Mouse (Mus musculus) lung, postnatal 0 days (tissue): ENCODE results near the gene C1rl. TPM values are rescaled to one million over a fixed set of nuclear protein-coding genes. Genes with fewer than 3 reads are reported as not detected.
A peak's percentile ranks its signal among the peaks of the same experiment; 100 is the strongest.

Experiments used
- ATAC-seq: fragments of 200-750 bp; cut with Nextera tagmentation; 2 replicates; pipeline ENCODE4 v1.8.0; 2017; ENCODE audit warnings: moderate library complexity
- DNase-seq: peaks from one replicate; pipeline ENCODE4 v3.0.0-alpha.2; 2016; ENCODE audit warnings: low spot score
- H3K27ac ChIP-seq: fragments of 300-500 bp; sonication (generic); 2 replicates; pipeline ENCODE4 v1.5.1; 2014; ENCODE audit warnings: antibody characterized with exemption, mild to moderate bottlenecking, low read length, mixed read lengths
- H3K27me3 ChIP-seq: fragments of 300-500 bp; sonication (generic); replicated peaks from 2 replicates; pipeline ENCODE4 v1.6.1; 2014; ENCODE audit warnings: low read length, mixed read lengths; ENCODE audit not compliant: insufficient read depth
- H3K36me3 ChIP-seq: fragments of 300-500 bp; sonication (generic); 2 replicates; pipeline ENCODE4 v1.6.1; 2014; ENCODE audit warnings: low read length, mixed read lengths; ENCODE audit not compliant: insufficient read depth
- H3K4me1 ChIP-seq: fragments of 300-500 bp; sonication (generic); 2 replicates; pipeline ENCODE4 v1.6.1; 2014; ENCODE audit warnings: antibody characterized with exemption, low read depth, low read length, mixed read lengths; ENCODE audit not compliant: insufficient read depth
- H3K4me2 ChIP-seq: fragments of 300-500 bp; sonication (generic); replicated peaks from 2 replicates; pipeline ENCODE4 v1.6.1; 2014; ENCODE audit warnings: low read depth, mild to moderate bottlenecking, low read length, moderate library complexity, mixed read lengths
- H3K4me3 ChIP-seq: fragments of 300-500 bp; sonication (generic); 2 replicates; pipeline ENCODE4 v1.5.1; 2014; ENCODE audit warnings: low read depth, low read length
- H3K9ac ChIP-seq: fragments of 300-500 bp; sonication (generic); replicated peaks from 2 replicates; pipeline ENCODE4 v1.6.1; 2014; ENCODE audit warnings: low read depth, mild to moderate bottlenecking
- H3K9me3 ChIP-seq: fragments of 300-500 bp; sonication (generic); 2 replicates; pipeline ENCODE4 v1.6.1; 2016; ENCODE audit warnings: low read length, mixed read lengths
- CTCF ChIP-seq: IDR thresholded peaks from 2 replicates; pipeline ENCODE4 v1.5.1; 2016; ENCODE audit warnings: antibody characterized with exemption, mild to moderate bottlenecking
- EP300 ChIP-seq: IDR thresholded peaks from 2 replicates; pipeline ENCODE4 v1.6.1; 2016; ENCODE audit warnings: antibody characterized with exemption, mild to moderate bottlenecking, control low read depth
- WGBS: fragments of 180-500 bp; shearing (Covaris S2); extraction: QIAGEN DNeasy Blood & Tissue Kit; methylation state at CpG from one replicate; pipeline ENCODE4 v1.1.7; 2014; 5-methylcytosine and 5-hydroxymethylcytosine counted together
- polyA plus RNA-seq: library from polyadenylated mRNA; unstranded; fragments of >200 nt; fragmentation: Nextera tagmentation; extraction: Ambion mirVana; gene quantifications from 2 replicates; pipeline ENCODE4 v1.2.1, GENCODE M21; 2015

Gene C1rl
- 1.5 and 2.2 TPM in 2 replicates for polyA plus RNA-seq

GRCm38 (mm10) chr6:124492842-124493561 is at the start of gene C1rl:
Gene C1rl, plus strand, starts transcription at chr6:124493113.
- H3K9ac ChIP-seq: no peak within 1 kb of the TSS
- H3K4me3 ChIP-seq: no peak within 1 kb of the TSS
- H3K4me1 ChIP-seq: no peaks in the 10 kb centered on the region
- peak within 1 kb of the TSS; percentile 38 for H3K27ac ChIP-seq
- TF ChIP-seq EP300: no peak
- peak; percentile 80 for TF ChIP-seq CTCF
- no peak within 1 kb of the TSS for H3K4me2 ChIP-seq
- H3K36me3 ChIP-seq: no peaks in the 10 kb centered on the region
- no peaks in the 10 kb centered on the region for H3K27me3 ChIP-seq
- H3K9me3 ChIP-seq: no peaks in the 10 kb centered on the region
- 25% methylated on average over 2 of the region's 4 CpGs for WGBS
- DNase-seq (peak; percentile 94), ATAC-seq (peak; percentile 96)

- no peak overlapping the region for H3K27ac ChIP-seq
- 79% methylated on average over 2 of the region's 2 CpGs for WGBS
- H3K9me3 ChIP-seq: no peaks in the 10 kb centered on the region
- H3K4me2 ChIP-seq: no peak overlapping the region
- no peak overlapping the region for H3K4me3 ChIP-seq
- ATAC-seq (no peak), DNase-seq (no peak)
- no peak for TF ChIP-seq EP300
- TF ChIP-seq CTCF: no peak
- no peak overlapping the region for H3K9ac ChIP-seq
- H3K4me1 ChIP-seq: no peaks in the 10 kb centered on the region
- H3K36me3 ChIP-seq: no peaks in the 10 kb centered on the region
- no peaks in the 10 kb centered on the region for H3K27me3 ChIP-seq
Measured at GRCm38 (mm10) chr6:124443338-124443737, 49.6 kb upstream of the C1rl start.

- no peak for TF ChIP-seq EP300
- no peak for TF ChIP-seq CTCF
- no peaks in the 10 kb centered on the region for H3K27me3 ChIP-seq
- H3K4me3 ChIP-seq: no peak overlapping the region
- no peak overlapping the region for H3K9ac ChIP-seq
- no peaks in the 10 kb centered on the region for H3K36me3 ChIP-seq
- WGBS: 91% methylated on average over 2 of the region's 2 CpGs
- H3K27ac ChIP-seq: no peak overlapping the region
- no peaks in the 10 kb centered on the region for H3K4me1 ChIP-seq
- no peak overlapping the region for H3K4me2 ChIP-seq
- ATAC-seq (no peak), DNase-seq (no peak)
- H3K9me3 ChIP-seq: no peaks in the 10 kb centered on the region
Measured at GRCm38 (mm10) chr6:124446024-124446423, 46.9 kb upstream of the C1rl start.

- 94% methylated on average over 9 of the region's 9 CpGs for whole genome bisulfite sequencing
- Histone ChIP-seq H3K9me3 (no peaks in the 10 kb centered on the region), H3K27ac (no peak overlapping the region), H3K4me1 (no peaks in the 10 kb centered on the region), H3K36me3 (no peaks in the 10 kb centered on the region), H3K4me2 (no peak overlapping the region), H3K27me3 (no peaks in the 10 kb centered on the region), H3K4me3 (no peak overlapping the region), H3K9ac (no peak overlapping the region)
- ATAC-seq (no peak), DNase-seq (no peak)
- TF ChIP-seq CTCF (no peak), EP300 (no peak)
Measured at GRCm38 (mm10) chr6:124446459-124446858, 46.5 kb upstream of the C1rl start.

GRCm38 (mm10) chr6:124447356-124447755 is 45.6 kb upstream of the C1rl start:
- no peaks in the 10 kb centered on the region for H3K27me3 ChIP-seq
- TF ChIP-seq CTCF: no peak
- TF ChIP-seq EP300: no peak
- WGBS: 69% methylated on average over 2 of the region's 2 CpGs

GRCm38 (mm10) chr6:124448186-124448852 is 44.6 kb upstream of the C1rl start:
- Histone ChIP-seq H3K27ac (no peak overlapping the region), H3K4me3 (no peak overlapping the region), H3K4me2 (no peak overlapping the region), H3K9ac (no peak overlapping the region), H3K9me3 (no peaks in the 10 kb centered on the region), H3K4me1 (no peaks in the 10 kb centered on the region), H3K27me3 (no peaks in the 10 kb centered on the region), H3K36me3 (no peaks in the 10 kb centered on the region)
- TF ChIP-seq EP300 (no peak), CTCF (peak; percentile 56)
- DNase-seq: no peak
- ATAC-seq: no peak
- 71% methylated on average over 10 of the region's 10 CpGs for WGBS

More at GRCm38 (mm10) chr6:124447356-124447755, 45.6 kb upstream of the C1rl start:
- Histone ChIP-seq H3K4me3 (no peak overlapping the region), H3K4me2 (no peak overlapping the region), H3K27ac (no peak overlapping the region), H3K9ac (no peak overlapping the region), H3K9me3 (no peaks in the 10 kb centered on the region), H3K36me3 (no peaks in the 10 kb centered on the region), H3K4me1 (no peaks in the 10 kb centered on the region)
- DNase-seq (no peak), ATAC-seq (no peak)
